Mouse (Mus musculus): Measurements from ENCODE around the gene Mob1a. TPM values are rescaled to one million over a fixed set of nuclear protein-coding genes. Genes with fewer than 3 reads are reported as not detected.
A peak's percentile ranks its signal among the peaks of the same experiment; 100 is the strongest.

Gene Mob1a
- total RNA-seq, 1 experiment from 2014 or later, result 127 TPM

DNA sequence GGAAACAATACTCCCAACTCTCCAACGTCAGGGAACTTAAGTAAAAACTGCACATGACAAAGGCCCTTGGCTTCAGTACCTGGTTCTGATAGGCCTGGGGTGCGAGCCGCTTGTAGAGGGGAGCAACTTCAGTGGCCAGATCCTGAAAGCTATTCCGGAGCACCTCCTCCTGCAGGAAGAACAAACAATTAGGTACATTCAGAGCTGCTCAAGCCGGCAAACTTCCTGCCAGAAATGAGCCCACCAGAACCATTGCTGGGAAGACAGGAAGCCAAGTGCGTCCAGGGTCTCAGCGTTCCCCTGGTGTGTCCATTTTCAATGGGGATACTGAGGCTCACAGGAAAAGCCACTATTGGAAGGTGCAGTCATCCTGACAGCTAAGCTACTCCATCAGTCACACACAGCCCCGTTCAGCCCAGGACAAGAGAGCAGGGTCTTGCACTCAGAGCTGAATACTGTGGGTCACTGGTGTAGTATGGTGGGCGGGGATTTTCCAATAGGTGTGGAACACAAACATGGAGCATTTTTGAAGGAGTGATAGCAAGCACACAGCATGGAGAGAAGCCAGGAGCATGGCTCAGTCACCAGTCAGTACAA is 48.0 kb downstream of the Mob1a start:
- ATAC-seq (replicated peaks; ENCODE audit: low read depth, poor library complexity, severe bottlenecking), result no peak

DNA sequence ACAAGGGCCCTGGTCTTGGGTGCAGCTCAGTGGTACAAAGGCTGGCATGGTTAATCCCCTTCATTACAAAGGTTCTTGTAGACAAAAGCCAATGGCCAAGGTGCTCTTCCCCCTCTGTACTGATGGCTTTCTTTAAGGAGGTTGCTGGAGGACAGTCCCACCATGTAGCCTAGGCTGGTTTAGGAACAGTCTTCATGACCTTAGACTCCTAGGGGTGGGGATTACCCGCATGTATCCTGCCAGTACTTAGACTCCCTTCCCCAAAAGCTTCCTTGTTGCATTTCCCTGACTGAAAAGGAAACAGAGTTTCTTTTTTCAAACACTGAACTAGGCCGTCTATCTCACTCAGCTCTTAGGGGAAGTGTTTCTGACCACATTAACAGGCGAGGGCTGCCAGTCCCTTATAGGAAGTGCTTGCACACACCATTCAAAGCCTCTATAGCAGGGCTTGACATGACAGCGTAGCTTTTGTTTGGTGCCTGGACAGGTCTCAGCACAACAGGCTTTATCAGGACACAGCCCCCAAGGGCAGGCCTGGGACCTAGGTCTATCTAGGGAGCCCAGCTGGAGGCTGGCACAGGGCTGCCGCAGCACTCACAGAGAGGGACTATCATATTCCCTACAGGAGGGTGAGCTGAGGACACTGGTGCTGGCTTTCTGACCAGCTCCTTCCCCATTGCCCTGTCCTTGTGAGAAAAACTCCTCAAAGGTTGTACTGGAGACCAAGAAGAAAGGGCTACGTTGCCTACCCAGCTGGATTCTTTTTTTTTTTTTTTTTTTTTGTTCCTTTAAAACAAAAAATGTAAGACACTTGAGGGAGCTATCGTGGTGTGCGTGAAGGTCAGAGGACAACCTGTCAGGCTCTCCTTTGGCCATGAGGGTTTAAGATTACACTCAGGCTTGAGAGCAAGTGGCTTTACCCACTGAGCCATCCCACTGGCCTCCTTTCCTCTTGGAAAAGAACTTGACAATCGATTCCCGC is 56.0 kb downstream of the Mob1a start:
- peak; percentile 96 for ATAC-seq (replicated peaks; ENCODE audit: low read depth, poor library complexity, severe bottlenecking)

DNA sequence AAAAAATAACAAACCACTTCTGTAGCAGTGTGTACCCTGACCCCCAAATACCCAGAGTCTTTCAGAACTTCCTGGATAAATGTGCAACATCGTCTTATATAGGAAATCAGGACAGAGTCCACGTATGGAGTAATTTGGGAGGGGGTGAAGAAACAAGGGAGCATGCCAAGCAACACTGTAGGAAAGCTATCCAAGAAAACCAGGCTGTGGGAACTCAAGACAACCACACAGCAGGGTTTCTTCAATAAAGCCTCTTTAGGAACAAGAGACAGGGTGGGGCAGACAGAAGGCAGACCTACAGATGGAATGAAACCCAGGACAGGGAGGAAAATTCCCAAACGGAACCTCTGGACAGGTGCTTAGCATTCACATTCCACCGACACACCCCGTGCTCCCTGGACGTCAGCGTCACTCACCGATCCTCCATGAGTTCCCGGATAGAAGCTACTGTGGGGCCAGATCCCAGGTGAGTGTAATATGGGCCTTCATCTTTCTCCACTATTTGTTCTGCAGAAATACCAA is 59.8 kb downstream of the Mob1a start:
- ATAC-seq (replicated peaks; ENCODE audit: low read depth, poor library complexity, severe bottlenecking), result no peak

DNA sequence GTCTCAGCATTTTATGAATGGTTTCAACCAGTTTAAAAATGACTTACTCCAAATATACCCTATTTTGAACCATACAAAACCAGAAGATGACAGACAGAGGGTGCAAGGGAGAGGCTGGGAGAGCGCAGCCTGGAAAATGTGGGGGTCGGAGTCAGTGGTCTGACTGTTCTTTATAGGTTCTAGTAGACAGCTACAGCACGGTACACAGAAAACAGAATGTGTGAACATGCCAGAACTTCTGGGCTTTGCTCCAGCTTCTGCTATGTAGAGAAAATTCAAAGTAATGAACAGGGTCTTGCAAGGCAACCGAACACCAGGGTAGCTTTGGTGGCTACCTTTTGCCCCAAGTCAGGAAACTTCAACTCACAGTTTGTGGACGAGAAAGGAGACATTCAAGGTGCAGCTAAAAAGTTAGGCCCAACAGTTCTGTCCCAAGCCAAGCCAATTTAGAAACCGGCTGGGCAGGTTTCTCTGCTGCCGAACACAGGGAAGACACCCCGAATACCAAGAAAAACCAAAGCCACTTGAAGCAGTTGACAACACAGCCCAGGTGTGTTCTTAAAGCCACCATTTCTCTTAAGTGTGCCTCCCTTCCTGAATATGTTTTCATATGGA is 66.5 kb downstream of the Mob1a start:
- no peak for ATAC-seq (replicated peaks; ENCODE audit: low read depth, poor library complexity, severe bottlenecking)

Other genes starting within 250 kb of the Mob1a start
- 9.3 and 16.8 TPM in 2 replicates for gene Pcgf1, start 248.1 kb upstream of the Mob1a start, total RNA-seq (2017)
- not detected in 2 replicates for gene Lbx2, start 239.6 kb upstream of the Mob1a start, total RNA-seq (2017)
- 0.41 TPM in 1 of 2 replicates, not detected in the other for gene Ccdc142, start 224.4 kb upstream of the Mob1a start, total RNA-seq (2017)
- 2.1 and 3.1 TPM in 2 replicates for gene Gm42688, start 224.4 kb upstream of the Mob1a start, total RNA-seq (2017)
- gene Mrpl53, start 217.0 kb upstream of the Mob1a start, total RNA-seq (2017), result 25.3 and 30.0 TPM in 2 replicates
- gene Mogs, start 210.5 kb upstream of the Mob1a start, total RNA-seq (2017), result 80.9 and 86.2 TPM in 2 replicates
- gene Wbp1, start 204.5 kb upstream of the Mob1a start, total RNA-seq (2017), result 70.1 and 85.3 TPM in 2 replicates
- 40.2 and 58.8 TPM in 2 replicates for gene Ino80b, start 200.6 kb upstream of the Mob1a start, total RNA-seq (2017)
- gene Rtkn, start 190.6 kb upstream of the Mob1a start, total RNA-seq (2017), result 0.96 and 3.9 TPM in 2 replicates
- not detected in 2 replicates for gene Wdr54, start 169.6 kb upstream of the Mob1a start, total RNA-seq (2017)
- not detected in 2 replicates for gene 1700003E16Rik, start 169.6 kb upstream of the Mob1a start, total RNA-seq (2017)
- gene Dctn1, start 160.1 kb upstream of the Mob1a start, total RNA-seq (2017), result 50.2 and 52.2 TPM in 2 replicates
- 0.10 TPM in 1 of 2 replicates, not detected in the other for gene Slc4a5, start 106.2 kb upstream of the Mob1a start, total RNA-seq (2017)
- gene Mthfd2, start 108 bp upstream of the Mob1a start, total RNA-seq (2017), result 24.1 and 27.0 TPM in 2 replicates
- gene Bola3, start 23.1 kb downstream of the Mob1a start, total RNA-seq (2017), result 89.1 and 97.5 TPM in 2 replicates
- gene Tet3, start 133.1 kb downstream of the Mob1a start, total RNA-seq (2017), result 17.6 and 24.2 TPM in 2 replicates
- gene Dguok, start 181.0 kb downstream of the Mob1a start, total RNA-seq (2017), result 34.3 and 38.0 TPM in 2 replicates
- gene Actg2, start 210.2 kb downstream of the Mob1a start, total RNA-seq (2017), result not detected in 2 replicates
- gene Stambp, start 246.7 kb downstream of the Mob1a start, total RNA-seq (2017), result 6.4 and 9.3 TPM in 2 replicates